Mouse (Mus musculus): Measurements from ENCODE around the gene Nrxn3.

Nrxn3 gene

GRCm38 (mm10) chr12:89707913-89708312 is 985.2 kb downstream of the Nrxn3 start:
- no peak for DNase-seq (ENCODE audit: low spot score)

- DNase-seq (ENCODE audit: low spot score): no peak
Observed at GRCm38 (mm10) chr12:89710459-89710858, 987.8 kb downstream of the Nrxn3 start.

- no peak for DNase-seq (ENCODE audit: low spot score)
Observed at GRCm38 (mm10) chr12:89711791-89712190, 989.1 kb downstream of the Nrxn3 start.

GRCm38 (mm10) chr12:89719194-89720080 is 996.8 kb downstream of the Nrxn3 start:
- peak; percentile 19 for DNase-seq (ENCODE audit: low spot score)

- no peak for DNase-seq (ENCODE audit: low spot score)
Observed at GRCm38 (mm10) chr12:89720945-89721344, 998.3 kb downstream of the Nrxn3 start.

- DNase-seq (ENCODE audit: low spot score): no peak
Observed at GRCm38 (mm10) chr12:89722462-89722861, 999.8 kb downstream of the Nrxn3 start.

- DNase-seq (ENCODE audit: low spot score): no peak
Observed at GRCm38 (mm10) chr12:89724048-89724447, 1001.4 kb downstream of the Nrxn3 start.

- DNase-seq (ENCODE audit: low spot score): no peak
Observed at GRCm38 (mm10) chr12:89742326-89742725, 1019.6 kb downstream of the Nrxn3 start.

GRCm38 (mm10) chr12:89742796-89743195 is 1020.1 kb downstream of the Nrxn3 start:
- no peak for DNase-seq (ENCODE audit: low spot score)

- no peak for DNase-seq (ENCODE audit: low spot score)
Observed at GRCm38 (mm10) chr12:89764191-89765082, 1041.8 kb downstream of the Nrxn3 start.

GRCm38 (mm10) chr12:89765179-89765578 is 1042.5 kb downstream of the Nrxn3 start:
- DNase-seq (ENCODE audit: low spot score): no peak

- no peak for DNase-seq (ENCODE audit: low spot score)
Observed at GRCm38 (mm10) chr12:89788794-89789193, 1066.1 kb downstream of the Nrxn3 start.

- no peak for DNase-seq (ENCODE audit: low spot score)
Observed at GRCm38 (mm10) chr12:89789981-89790380, 1067.3 kb downstream of the Nrxn3 start.

- DNase-seq (ENCODE audit: low spot score): no peak
Observed at GRCm38 (mm10) chr12:89791829-89792228, 1069.2 kb downstream of the Nrxn3 start.

GRCm38 (mm10) chr12:89794741-89795140 is 1072.1 kb downstream of the Nrxn3 start:
- no peak for DNase-seq (ENCODE audit: low spot score)

- no peak for DNase-seq (ENCODE audit: low spot score)
Observed at GRCm38 (mm10) chr12:89808217-89808616, 1085.5 kb downstream of the Nrxn3 start.

- no peak for DNase-seq (ENCODE audit: low spot score)
Observed at GRCm38 (mm10) chr12:89810146-89810545, 1087.5 kb downstream of the Nrxn3 start.

GRCm38 (mm10) chr12:89811815-89812549 is 1089.3 kb downstream of the Nrxn3 start:
- DNase-seq (ENCODE audit: low spot score): peak; percentile 47

GRCm38 (mm10) chr12:89812550-89813207 is 1090.0 kb downstream of the Nrxn3 start:
- no peak for DNase-seq (ENCODE audit: low spot score)

GRCm38 (mm10) chr12:89813294-89813693 is 1090.6 kb downstream of the Nrxn3 start:
- no peak for DNase-seq (ENCODE audit: low spot score)

GRCm38 (mm10) chr12:89813718-89814117 is 1091.0 kb downstream of the Nrxn3 start:
- DNase-seq (ENCODE audit: low spot score): no peak

GRCm38 (mm10) chr12:89814536-89814935 is 1091.9 kb downstream of the Nrxn3 start:
- no peak for DNase-seq (ENCODE audit: low spot score)
